Mouse (Mus musculus): ENCODE results near the gene Cdkal1.

DNA sequence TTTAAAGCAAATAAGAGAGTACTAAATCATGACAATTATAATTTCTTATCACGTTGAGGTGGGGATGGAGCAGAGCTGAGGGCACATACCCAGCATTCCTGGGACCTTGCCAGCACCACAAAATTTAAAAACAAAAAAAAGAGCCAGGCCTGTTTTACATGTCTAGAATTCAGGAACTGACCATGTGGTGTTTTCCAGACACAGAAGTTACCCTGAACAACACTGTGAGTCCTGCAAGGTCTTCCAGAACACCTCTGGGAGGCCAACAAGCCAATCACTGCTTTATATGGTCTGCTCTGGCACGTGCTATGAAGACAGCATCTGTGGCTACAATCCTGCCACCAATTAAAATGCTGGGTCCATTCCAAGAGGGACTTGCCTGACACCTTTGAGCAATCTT, 305.7 kb downstream of the Cdkal1 start:
- no peak for TF ChIP-seq CTCF (IDR thresholded peaks at IDR 0.05; ENCODE audit: low read depth)
- TF ChIP-seq EP300 (IDR thresholded peaks at IDR 0.05; ENCODE audit: low read depth), result no peak

All from liver, embryonic 14.5 days (tissue).